Mouse (Mus musculus) liver, embryonic 16.5 days (tissue): ENCODE measurements at regions not wholly inside any gene's neighbourhood (a gene's known extent, or its start where the extent isn't known, plus 50 kb on each side); places are given as distances from the start of the nearest gene placed in this dataset.

Experiments used
- ATAC-seq: fragments of 200-750 bp; cut with Nextera tagmentation; 2 replicates; pipeline ENCODE4 v1.8.0; 2017; ENCODE audit warnings: low read depth, mild to moderate bottlenecking, moderate number of reproducible peaks, moderate library complexity
- H3K27ac ChIP-seq: fragments of 300-500 bp; sonication (generic); 2 replicates; pipeline ENCODE4 v1.5.1; 2014; ENCODE audit warnings: mild to moderate bottlenecking, low read length
- H3K27me3 ChIP-seq: fragments of 300-500 bp; sonication (generic); 2 replicates; pipeline ENCODE4 v1.6.1; 2014; ENCODE audit warnings: low read depth, low read length, mixed read lengths; ENCODE audit not compliant: control insufficient read depth, insufficient read depth
- H3K36me3 ChIP-seq: fragments of 300-500 bp; sonication (generic); 2 replicates; pipeline ENCODE4 v1.6.1; 2014; ENCODE audit warnings: mild to moderate bottlenecking; ENCODE audit not compliant: control insufficient read depth, insufficient read depth
- H3K4me1 ChIP-seq: fragments of 300-500 bp; sonication (generic); 2 replicates; pipeline ENCODE4 v1.6.1; 2014; ENCODE audit warnings: low read depth, low read length, mixed read lengths; ENCODE audit not compliant: control insufficient read depth
- H3K4me2 ChIP-seq: fragments of 300-500 bp; sonication (generic); 2 replicates; pipeline ENCODE4 v1.6.1; 2014; ENCODE audit warnings: low read depth, low read length, mixed read lengths
- H3K4me3 ChIP-seq: fragments of 300-500 bp; sonication (generic); 2 replicates; pipeline ENCODE4 v1.5.1; 2014; ENCODE audit warnings: low read depth, mild to moderate bottlenecking, low read length
- H3K9ac ChIP-seq: fragments of 300-500 bp; sonication (generic); 2 replicates; pipeline ENCODE4 v1.6.1; 2014; ENCODE audit warnings: low read depth, low read length
- H3K9me3 ChIP-seq: fragments of 300-500 bp; sonication (generic); replicated peaks from 2 replicates; pipeline ENCODE4 v1.6.1; 2016; ENCODE audit warnings: low read length; ENCODE audit not compliant: control insufficient read depth
- WGBS: fragments of 180-500 bp; shearing (Covaris S2); extraction: QIAGEN DNeasy Blood & Tissue Kit; methylation state at CpG from one replicate; pipeline ENCODE4 v1.1.7; 2014; ENCODE audit not compliant: insufficient replicate concordance; 5-methylcytosine and 5-hydroxymethylcytosine counted together

- no peak for ATAC-seq
- Histone ChIP-seq H3K9ac (no peak overlapping the region), H3K9me3 (no peaks in the 10 kb centered on the region), H3K4me2 (no peak overlapping the region), H3K4me3 (no peak overlapping the region), H3K27ac (no peak overlapping the region), H3K27me3 (no peaks in the 10 kb centered on the region), H3K36me3 (no peaks in the 10 kb centered on the region), H3K4me1 (no peaks in the 10 kb centered on the region)
- 68% methylated on average over 12 of the region's 12 CpGs for WGBS
Measured at GRCm38 (mm10) chr16:76153766-76154525, 131.9 kb upstream of the Samsn1 start.

GRCm38 (mm10) chr16:76149581-76149980, 127.5 kb upstream of the Samsn1 start:
- WGBS, result 53% methylated on average over 5 of the region's 5 CpGs
- no peaks in the 10 kb centered on the region for H3K27me3 ChIP-seq
- H3K9me3 ChIP-seq, result no peaks in the 10 kb centered on the region
- no peak overlapping the region for H3K9ac ChIP-seq
- H3K4me1 ChIP-seq, result no peaks in the 10 kb centered on the region
- H3K27ac ChIP-seq, result no peak overlapping the region
- no peaks in the 10 kb centered on the region for H3K36me3 ChIP-seq
- H3K4me3 ChIP-seq, result no peak overlapping the region
- no peak overlapping the region for H3K4me2 ChIP-seq
- no peak for ATAC-seq

GRCm38 (mm10) chr16:76133892-76134291, 111.8 kb upstream of the Samsn1 start:
- 45% methylated on average over 2 of the region's 2 CpGs for WGBS
- no peaks in the 10 kb centered on the region for H3K4me1 ChIP-seq
- H3K27ac ChIP-seq, result no peak overlapping the region
- H3K4me2 ChIP-seq, result no peak overlapping the region
- no peak overlapping the region for H3K9ac ChIP-seq
- H3K4me3 ChIP-seq, result no peak overlapping the region
- H3K9me3 ChIP-seq, result no peaks in the 10 kb centered on the region
- no peaks in the 10 kb centered on the region for H3K27me3 ChIP-seq
- ATAC-seq, result no peak
- H3K36me3 ChIP-seq, result no peaks in the 10 kb centered on the region

GRCm38 (mm10) chr16:76130486-76130885, 108.4 kb upstream of the Samsn1 start:
- 65% methylated on average over 9 of the region's 9 CpGs for WGBS
- no peak for ATAC-seq

GRCm38 (mm10) chr16:76129982-76130381, 107.9 kb upstream of the Samsn1 start:
- no peak overlapping the region for H3K27ac ChIP-seq
- H3K27me3 ChIP-seq, result no peaks in the 10 kb centered on the region
- no peak for ATAC-seq
- H3K36me3 ChIP-seq, result no peaks in the 10 kb centered on the region
- H3K4me1 ChIP-seq, result no peaks in the 10 kb centered on the region
- 75% methylated on average over 2 of the region's 2 CpGs for WGBS
- no peak overlapping the region for H3K4me2 ChIP-seq
- H3K9me3 ChIP-seq, result no peaks in the 10 kb centered on the region
- H3K4me3 ChIP-seq, result no peak overlapping the region
- H3K9ac ChIP-seq, result no peak overlapping the region

More at GRCm38 (mm10) chr16:76130486-76130885, 108.4 kb upstream of the Samsn1 start:
- no peaks in the 10 kb centered on the region for H3K27me3 ChIP-seq
- H3K36me3 ChIP-seq, result no peaks in the 10 kb centered on the region
- no peak overlapping the region for H3K9ac ChIP-seq
- H3K9me3 ChIP-seq, result no peaks in the 10 kb centered on the region
- H3K27ac ChIP-seq, result no peak overlapping the region
- no peak overlapping the region for H3K4me2 ChIP-seq
- H3K4me1 ChIP-seq, result no peaks in the 10 kb centered on the region
- H3K4me3 ChIP-seq, result no peak overlapping the region

GRCm38 (mm10) chr16:76123021-76123384, 100.9 kb upstream of the Samsn1 start:
- no peak overlapping the region for H3K27ac ChIP-seq

GRCm38 (mm10) chr16:76122172-76123020, 100.3 kb upstream of the Samsn1 start:
- Histone ChIP-seq H3K9ac (no peak overlapping the region), H3K36me3 (no peaks in the 10 kb centered on the region), H3K27ac (no peak overlapping the region), H3K4me1 (no peaks in the 10 kb centered on the region), H3K4me2 (no peak overlapping the region), H3K27me3 (no peaks in the 10 kb centered on the region), H3K4me3 (no peak overlapping the region), H3K9me3 (no peaks in the 10 kb centered on the region)
- no peak for ATAC-seq
- 24% methylated on average over 9 of the region's 9 CpGs for WGBS

More at GRCm38 (mm10) chr16:76123021-76123384, 100.9 kb upstream of the Samsn1 start:
- H3K27me3 ChIP-seq, result no peaks in the 10 kb centered on the region
- no peak overlapping the region for H3K4me3 ChIP-seq
- H3K4me1 ChIP-seq, result no peaks in the 10 kb centered on the region
- no peak overlapping the region for H3K9ac ChIP-seq
- 36% methylated on average over 5 of the region's 5 CpGs for WGBS
- no peaks in the 10 kb centered on the region for H3K9me3 ChIP-seq
- no peak for ATAC-seq
- H3K36me3 ChIP-seq, result no peaks in the 10 kb centered on the region
- no peak overlapping the region for H3K4me2 ChIP-seq

- no peak for ATAC-seq
- no peak overlapping the region for H3K27ac ChIP-seq
- no peaks in the 10 kb centered on the region for H3K27me3 ChIP-seq
- no peaks in the 10 kb centered on the region for H3K4me1 ChIP-seq
- no peak overlapping the region for H3K4me2 ChIP-seq
- 73% methylated on average over 2 of the region's 2 CpGs for WGBS
- no peak overlapping the region for H3K9ac ChIP-seq
- H3K9me3 ChIP-seq, result no peaks in the 10 kb centered on the region
- no peak overlapping the region for H3K4me3 ChIP-seq
- H3K36me3 ChIP-seq, result no peaks in the 10 kb centered on the region
Measured at GRCm38 (mm10) chr16:76120712-76121111, 98.6 kb upstream of the Samsn1 start.

- Histone ChIP-seq H3K9ac (no peak overlapping the region), H3K9me3 (no peaks in the 10 kb centered on the region), H3K27me3 (no peaks in the 10 kb centered on the region), H3K4me2 (no peak overlapping the region), H3K4me3 (no peak overlapping the region), H3K36me3 (no peaks in the 10 kb centered on the region), H3K27ac (no peak overlapping the region), H3K4me1 (no peaks in the 10 kb centered on the region)
- 65% methylated on average over 3 of the region's 3 CpGs for WGBS
- ATAC-seq, result no peak
Measured at GRCm38 (mm10) chr16:76110383-76110782, 88.3 kb upstream of the Samsn1 start.
